ENCODE assay signal across 20 mouse cellular contexts in genomic region chr14:22308059-22308458, GRCm38 (mm10).
DNase-seq lines count a peak whose midpoint lies in the region; ATAC-seq and TF ChIP-seq lines count a peak whose summit lies in the region.
"Had no signal": no experiment of that assay in that cellular context is flagged by ENCODE, and none has a peak within 500 bp of the region (broad histone marks: within the 10 kb centered on the region; RNA-seq: fewer than 3 reads in every experiment).

No protein-coding gene starts in this region.

- no peaks in the 10 kb centered on the region for H3K27me3 ChIP-seq in midbrain, postnatal 0 days (ENCODE audit: insufficient read depth, low read length)
- H3K27me3 ChIP-seq in midbrain, embryonic 15.5 days (replicated peaks): no peaks in the 10 kb centered on the region
- H3K27me3 ChIP-seq: embryonic facial prominence, embryonic 13.5 days; hindbrain, embryonic 15.5 days had no signal

- H3K27ac ChIP-seq in midbrain, postnatal 0 days (ENCODE audit: low read depth, low read length): no peak overlapping the region
- no peak overlapping the region for H3K27ac ChIP-seq in midbrain, embryonic 15.5 days
- H3K27ac ChIP-seq: embryonic facial prominence, embryonic 13.5 days; forebrain, embryonic 12.5 days; heart, embryonic 10.5 days; hindbrain, embryonic 15.5 days had no signal

- TF ChIP-seq CTCF in midbrain, postnatal 0 days (IDR thresholded peaks at IDR 0.05): no peak

- H3K9me3 ChIP-seq in midbrain, postnatal 0 days (ENCODE audit: low read length): no peaks in the 10 kb centered on the region
- H3K9me3 ChIP-seq in midbrain, embryonic 15.5 days: no peaks in the 10 kb centered on the region
- H3K9me3 ChIP-seq: embryonic facial prominence, embryonic 13.5 days; forebrain, embryonic 12.5 days; heart, embryonic 10.5 days; hindbrain, embryonic 15.5 days had no signal

- no peak overlapping the region for H3K9ac ChIP-seq in midbrain, postnatal 0 days (replicated peaks; ENCODE audit: low read length, poor library complexity, severe bottlenecking)
- H3K9ac ChIP-seq in midbrain, embryonic 15.5 days: no peak overlapping the region
- H3K9ac ChIP-seq: embryonic facial prominence, embryonic 13.5 days; forebrain, embryonic 12.5 days; hindbrain, embryonic 15.5 days had no signal

- no peak overlapping the region for H3K4me3 ChIP-seq in midbrain, postnatal 0 days (ENCODE audit: low read depth, low read length)
- H3K4me3 ChIP-seq in midbrain, embryonic 15.5 days: no peak overlapping the region
- H3K4me3 ChIP-seq: embryonic facial prominence, embryonic 13.5 days; forebrain, embryonic 12.5 days; heart, embryonic 10.5 days; hindbrain, embryonic 15.5 days had no signal

- no peaks in the 10 kb centered on the region for H3K4me1 ChIP-seq in midbrain, postnatal 0 days (ENCODE audit: insufficient read depth, low read length)
- H3K4me1 ChIP-seq in midbrain, embryonic 15.5 days: no peaks in the 10 kb centered on the region
- H3K4me1 ChIP-seq: heart, embryonic 10.5 days had no signal

- peak; percentile 37 for DNase-seq in midbrain, postnatal 0 days (ENCODE audit: low spot score)
- peak; percentile 59 for DNase-seq in Muller cell, postnatal 12 days (ENCODE audit: inconsistent ontology term)
- DNase-seq in left cerebral cortex, adult 8-10 months (ENCODE audit: low spot score in 2 of 2): no peak
- DNase-seq in yolk sac, embryonic 10.5 days (ENCODE audit: low spot score): no peak
- DNase-seq: adrenal gland, adult 2 months; adrenal gland, postnatal 25 days; cerebellum, adult 11 months; cerebellum, adult 8-10 months; cerebellum, postnatal 14 days; gastrocnemius, postnatal 36 days; heart, adult 18-20 months; heart, postnatal 10 days; kidney, adult 11 months had no signal

- no peaks in the 10 kb centered on the region for H3K36me3 ChIP-seq in midbrain, postnatal 0 days (ENCODE audit: insufficient read depth, low read length)
- no peaks in the 10 kb centered on the region for H3K36me3 ChIP-seq in midbrain, embryonic 15.5 days (replicated peaks)
- H3K36me3 ChIP-seq: embryonic facial prominence, embryonic 13.5 days; forebrain, embryonic 12.5 days; heart, embryonic 10.5 days; hindbrain, embryonic 15.5 days had no signal

- WGBS in midbrain, postnatal 0 days: 57% methylated on average over 6 of the region's 6 CpGs
- WGBS in midbrain, embryonic 15.5 days: 54% methylated on average over 6 of the region's 6 CpGs

- no peak for ATAC-seq in midbrain, postnatal 0 days (ENCODE audit: low FRiP score)
- no peak for ATAC-seq in midbrain, embryonic 15.5 days (replicated peaks)
- 0 out of 2 replicates have a peak, but pooled peaks have one; percentile 33 for ATAC-seq in granulocyte monocyte progenitor cell, adult 5-6 weeks (replicated peaks; ENCODE audit: poor library complexity, severe bottlenecking)
- no peak for ATAC-seq in megakaryocyte progenitor cell, adult 5-6 weeks (replicated peaks; ENCODE audit: poor library complexity)

- H3K4me2 ChIP-seq in midbrain, postnatal 0 days (ENCODE audit: low read depth, low read length, poor library complexity, severe bottlenecking): no peak overlapping the region
- no peak overlapping the region for H3K4me2 ChIP-seq in midbrain, embryonic 15.5 days
- H3K4me2 ChIP-seq: embryonic facial prominence, embryonic 13.5 days; forebrain, embryonic 12.5 days; hindbrain, embryonic 15.5 days had no signal

Comparison
In these comparisons a context has a peak if more than half of its experiments do, and no peak if none do; other contexts are left out.
1. DNase-seq: peak in midbrain, postnatal 0 days (single experiment) and Muller cell, postnatal 12 days (single experiment); none in left cerebral cortex, adult 8-10 months (0 of 2) and yolk sac, embryonic 10.5 days (single experiment).